Mouse (Mus musculus): ENCODE measurements around the gene Gm10277. TPM values are rescaled to one million over a fixed set of nuclear protein-coding genes. Genes with fewer than 3 reads are reported as not detected.

Gm10277 gene
- polyA plus RNA-seq, 1 experiment from 2014 or later, result 0.53 TPM

GRCm38 (mm10) chr11:77821648-77822047, 34.1 kb upstream of the Gm10277 start:
- H3K27ac ChIP-seq (ENCODE audit: low read depth, low read length), result no peak overlapping the region
- peaks cover 75% of the 10 kb centered on the region for H3K36me3 ChIP-seq (ENCODE audit: control insufficient read depth, insufficient read depth)
- peak; percentile 85 for TF ChIP-seq CTCF (IDR thresholded peaks at IDR 0.05; ENCODE audit: low read depth)
- WGBS, result 19% methylated on average over 8 of the region's 8 CpGs
- no peaks in the 10 kb centered on the region for H3K9me3 ChIP-seq (ENCODE audit: control insufficient read depth)
- H3K9ac ChIP-seq (ENCODE audit: low read depth, low read length), result no peak overlapping the region
- H3K4me3 ChIP-seq (ENCODE audit: low read depth, low read length), result no peak overlapping the region
- H3K4me1 ChIP-seq (replicated peaks; ENCODE audit: control insufficient read depth, insufficient read depth, low read length), result no peaks in the 10 kb centered on the region
- no peak for ATAC-seq
- no peaks in the 10 kb centered on the region for H3K27me3 ChIP-seq (replicated peaks; ENCODE audit: control insufficient read depth, insufficient read depth, low read length)
- H3K4me2 ChIP-seq (replicated peaks; ENCODE audit: low read depth), result no peak overlapping the region

- Histone ChIP-seq H3K4me2 (replicated peaks; ENCODE audit: low read depth) (no peak overlapping the region), H3K4me1 (replicated peaks; ENCODE audit: control insufficient read depth, insufficient read depth, low read length) (no peaks in the 10 kb centered on the region), H3K4me3 (ENCODE audit: low read depth, low read length) (no peak overlapping the region), H3K9me3 (ENCODE audit: control insufficient read depth) (no peaks in the 10 kb centered on the region), H3K27ac (ENCODE audit: low read depth, low read length) (no peak overlapping the region), H3K36me3 (ENCODE audit: control insufficient read depth, insufficient read depth) (peaks cover 41% of the 10 kb centered on the region), H3K9ac (ENCODE audit: low read depth, low read length) (no peak overlapping the region), H3K27me3 (replicated peaks; ENCODE audit: control insufficient read depth, insufficient read depth, low read length) (no peaks in the 10 kb centered on the region)
- WGBS, result 28% methylated on average over 3 of the region's 3 CpGs
- peak; percentile 32 for ATAC-seq
- TF ChIP-seq CTCF (IDR thresholded peaks at IDR 0.05; ENCODE audit: low read depth), result peak; percentile 96
Observed at GRCm38 (mm10) chr11:77816003-77816402, 28.5 kb upstream of the Gm10277 start.

GRCm38 (mm10) chr11:77813969-77814368, 26.4 kb upstream of the Gm10277 start:
- no peak for ATAC-seq
- H3K36me3 ChIP-seq (ENCODE audit: control insufficient read depth, insufficient read depth), result peaks cover 24% of the 10 kb centered on the region
- no peak for TF ChIP-seq CTCF (IDR thresholded peaks at IDR 0.05; ENCODE audit: low read depth)
- no peak overlapping the region for H3K4me2 ChIP-seq (replicated peaks; ENCODE audit: low read depth)
- H3K27me3 ChIP-seq (replicated peaks; ENCODE audit: control insufficient read depth, insufficient read depth, low read length), result no peaks in the 10 kb centered on the region
- H3K27ac ChIP-seq (ENCODE audit: low read depth, low read length), result no peak overlapping the region
- H3K4me3 ChIP-seq (ENCODE audit: low read depth, low read length), result no peak overlapping the region
- 62% methylated on average over 2 of the region's 2 CpGs for WGBS
- no peaks in the 10 kb centered on the region for H3K4me1 ChIP-seq (replicated peaks; ENCODE audit: control insufficient read depth, insufficient read depth, low read length)
- no peaks in the 10 kb centered on the region for H3K9me3 ChIP-seq (ENCODE audit: control insufficient read depth)
- H3K9ac ChIP-seq (ENCODE audit: low read depth, low read length), result no peak overlapping the region

- Histone ChIP-seq H3K9ac (ENCODE audit: low read depth, low read length) (no peak overlapping the region), H3K36me3 (ENCODE audit: control insufficient read depth, insufficient read depth) (peaks cover 11% of the 10 kb centered on the region; the same call in 1 of the 2 replicates), H3K9me3 (ENCODE audit: control insufficient read depth) (no peaks in the 10 kb centered on the region), H3K27ac (ENCODE audit: low read depth, low read length) (no peak overlapping the region), H3K4me3 (ENCODE audit: low read depth, low read length) (no peak overlapping the region), H3K27me3 (replicated peaks; ENCODE audit: control insufficient read depth, insufficient read depth, low read length) (no peaks in the 10 kb centered on the region), H3K4me2 (replicated peaks; ENCODE audit: low read depth) (no peak overlapping the region), H3K4me1 (replicated peaks; ENCODE audit: control insufficient read depth, insufficient read depth, low read length) (no peaks in the 10 kb centered on the region)
- ATAC-seq, result no peak
- TF ChIP-seq CTCF (IDR thresholded peaks at IDR 0.05; ENCODE audit: low read depth), result no peak
- WGBS, result 86% methylated on average over 6 of the region's 6 CpGs
Observed at GRCm38 (mm10) chr11:77810018-77810417, 22.5 kb upstream of the Gm10277 start.

GRCm38 (mm10) chr11:77809215-77809614, 21.7 kb upstream of the Gm10277 start:
- TF ChIP-seq CTCF (IDR thresholded peaks at IDR 0.05; ENCODE audit: low read depth), result no peak
- Histone ChIP-seq H3K27me3 (replicated peaks; ENCODE audit: control insufficient read depth, insufficient read depth, low read length) (no peaks in the 10 kb centered on the region), H3K4me1 (replicated peaks; ENCODE audit: control insufficient read depth, insufficient read depth, low read length) (no peaks in the 10 kb centered on the region), H3K27ac (ENCODE audit: low read depth, low read length) (no peak overlapping the region), H3K4me2 (replicated peaks; ENCODE audit: low read depth) (no peak overlapping the region), H3K36me3 (ENCODE audit: control insufficient read depth, insufficient read depth) (peaks cover 11% of the 10 kb centered on the region; the same call in 1 of the 2 replicates), H3K9me3 (ENCODE audit: control insufficient read depth) (no peaks in the 10 kb centered on the region), H3K4me3 (ENCODE audit: low read depth, low read length) (no peak overlapping the region), H3K9ac (ENCODE audit: low read depth, low read length) (no peak overlapping the region)
- no peak for ATAC-seq
- WGBS, result 85% methylated on average over 4 of the region's 4 CpGs

- H3K36me3 ChIP-seq (ENCODE audit: control insufficient read depth, insufficient read depth), result peaks cover 11% of the 10 kb centered on the region; the same call in 1 of the 2 replicates
- no peak overlapping the region for H3K9ac ChIP-seq (ENCODE audit: low read depth, low read length)
- WGBS, result 53% methylated on average over 5 of the region's 5 CpGs
- no peak overlapping the region for H3K4me2 ChIP-seq (replicated peaks; ENCODE audit: low read depth)
- no peak for TF ChIP-seq CTCF (IDR thresholded peaks at IDR 0.05; ENCODE audit: low read depth)
- H3K27me3 ChIP-seq (replicated peaks; ENCODE audit: control insufficient read depth, insufficient read depth, low read length), result no peaks in the 10 kb centered on the region
- H3K9me3 ChIP-seq (ENCODE audit: control insufficient read depth), result no peaks in the 10 kb centered on the region
- H3K4me3 ChIP-seq (ENCODE audit: low read depth, low read length), result no peak overlapping the region
- no peaks in the 10 kb centered on the region for H3K4me1 ChIP-seq (replicated peaks; ENCODE audit: control insufficient read depth, insufficient read depth, low read length)
- no peak overlapping the region for H3K27ac ChIP-seq (ENCODE audit: low read depth, low read length)
- ATAC-seq, result 0 out of 2 replicates have a peak, but pooled peaks have one; percentile 4
Observed at GRCm38 (mm10) chr11:77808051-77808465, 20.5 kb upstream of the Gm10277 start.

GRCm38 (mm10) chr11:77806855-77807254, 19.3 kb upstream of the Gm10277 start:
- ATAC-seq, result no peak
- Histone ChIP-seq H3K4me2 (replicated peaks; ENCODE audit: low read depth) (no peak overlapping the region), H3K36me3 (ENCODE audit: control insufficient read depth, insufficient read depth) (peaks cover 3% of the 10 kb centered on the region; the same call in 1 of the 2 replicates), H3K27ac (ENCODE audit: low read depth, low read length) (no peak overlapping the region), H3K27me3 (replicated peaks; ENCODE audit: control insufficient read depth, insufficient read depth, low read length) (no peaks in the 10 kb centered on the region), H3K9ac (ENCODE audit: low read depth, low read length) (no peak overlapping the region), H3K4me3 (ENCODE audit: low read depth, low read length) (no peak overlapping the region), H3K9me3 (ENCODE audit: control insufficient read depth) (no peaks in the 10 kb centered on the region), H3K4me1 (replicated peaks; ENCODE audit: control insufficient read depth, insufficient read depth, low read length) (no peaks in the 10 kb centered on the region)
- WGBS, result 83% methylated on average over 6 of the region's 6 CpGs
- TF ChIP-seq CTCF (IDR thresholded peaks at IDR 0.05; ENCODE audit: low read depth), result no peak

All from intestine, postnatal 0 days (tissue).